Mouse (Mus musculus): ENCODE measurements around the gene Ucp3.

DNA sequence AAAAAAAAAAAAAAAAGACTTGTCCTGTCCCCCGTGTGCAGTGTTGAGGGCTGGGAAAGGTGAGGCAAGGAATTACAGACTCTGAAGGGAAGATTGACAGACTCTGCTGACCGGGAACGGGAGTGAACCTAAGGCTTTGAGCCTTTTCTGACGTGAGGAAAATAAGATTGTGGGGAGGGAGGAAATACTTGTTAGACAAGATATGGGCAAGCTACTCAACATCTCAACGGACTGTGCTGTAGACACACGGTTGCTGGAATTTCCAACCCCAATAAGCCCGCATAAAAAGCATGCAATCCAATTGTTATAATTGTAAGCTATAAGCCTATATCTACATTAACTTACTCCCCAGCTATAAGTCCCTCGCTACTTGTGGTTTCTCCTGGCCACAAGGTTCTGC, 51.9 kb downstream of the Ucp3 start:
- TF ChIP-seq CTCF (IDR thresholded peaks at IDR 0.05; ENCODE audit: low read depth, low read length) (no peak), POLR2A (IDR thresholded peaks at IDR 0.05; ENCODE audit: extremely low read depth, insufficient read depth, low read length) (no peak)
